Mouse (Mus musculus): Measurements from ENCODE around the gene Zdbf2.

- TF ChIP-seq GATA1 (IDR thresholded peaks at IDR 0.05; ENCODE audit: borderline replicate concordance, low read length) (no peak), FLI1 (IDR thresholded peaks at IDR 0.05; ENCODE audit: low read length) (no peak)
These were observed 25.2 kb upstream of the Zdbf2 start for GRCm38 (mm10) chr1:63247831-63248359.
